Mouse (Mus musculus) effector memory CD4-positive, alpha-beta T cell, adult 5 months (primary cell): ENCODE results near the gene Arhgap9. TPM values are rescaled to one million over a fixed set of nuclear protein-coding genes. Genes with fewer than 3 reads are reported as not detected.

Experiments used
- polyA plus RNA-seq: library from polyadenylated mRNA; unstranded; fragments of 100-300 nt; shearing (Covaris generic); gene quantifications from one replicate; pipeline ENCODE4 v1.2.1, GENCODE M21; 2017

Gene Arhgap9
- polyA plus RNA-seq = 193 TPM

DNA sequence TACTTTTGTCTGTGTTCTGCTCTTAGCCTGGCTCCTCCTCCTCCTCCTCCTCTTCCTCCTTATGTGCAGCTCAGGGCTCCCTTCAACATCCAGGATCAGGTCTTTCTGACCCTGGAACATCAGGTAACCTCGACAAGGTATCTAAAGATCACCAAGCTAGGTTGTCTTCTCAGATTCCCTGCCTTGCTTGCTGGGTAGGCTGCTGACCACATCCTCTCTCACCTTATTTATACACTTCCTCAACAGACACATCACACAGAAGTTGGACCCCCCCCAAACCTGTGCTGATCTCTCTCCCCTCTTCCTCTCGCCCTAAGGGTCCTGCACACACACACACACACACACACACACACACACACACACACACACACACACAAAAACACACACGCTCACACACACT is at the start of gene Arhgap9:
Gene Arhgap9 (plus strand): TSS at position 344 of the 400 bp plus-strand sequence.

DNA sequence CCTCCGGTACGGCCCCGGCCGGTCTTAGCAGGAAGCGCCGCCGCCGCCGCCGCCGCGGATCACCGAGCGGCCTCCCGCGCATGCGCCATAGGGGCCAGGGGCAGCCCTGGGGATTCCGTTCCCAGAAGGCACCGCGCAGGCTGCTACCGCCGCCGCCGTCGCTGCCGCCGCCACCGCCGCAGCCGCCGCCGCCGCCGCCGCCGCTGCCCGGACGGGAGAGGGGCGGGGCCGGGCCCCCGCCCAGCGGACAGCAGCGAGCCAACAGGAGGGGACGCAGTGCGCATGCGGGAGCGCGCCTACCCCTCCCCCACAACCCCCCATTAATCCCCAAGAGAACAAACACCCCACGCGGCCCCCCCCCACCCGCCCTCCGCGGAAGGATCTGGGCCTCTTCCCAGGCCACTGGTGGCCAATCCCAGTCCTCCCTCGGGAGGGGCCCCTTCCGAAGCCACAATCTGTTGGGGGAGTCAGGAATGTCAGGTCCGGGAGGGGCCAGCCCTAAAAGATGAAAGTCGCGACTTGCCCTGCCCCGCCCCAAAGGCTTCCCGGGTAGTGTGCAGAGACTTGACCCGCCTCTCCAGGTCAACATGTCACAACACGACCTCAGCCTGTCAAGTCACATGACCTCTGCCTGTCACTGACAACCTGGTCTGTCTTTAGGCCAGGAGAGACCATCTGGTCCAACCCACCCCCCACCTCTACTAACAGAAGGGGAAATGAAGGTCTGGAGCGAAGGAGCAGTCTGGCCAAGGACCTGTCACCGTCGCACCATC is 32.8 kb upstream of the Arhgap9 start, which contains the start of gene Mbd6:
Gene Mbd6 (minus strand): TSS at position 219 of the 773 bp plus-strand sequence.

DNA sequence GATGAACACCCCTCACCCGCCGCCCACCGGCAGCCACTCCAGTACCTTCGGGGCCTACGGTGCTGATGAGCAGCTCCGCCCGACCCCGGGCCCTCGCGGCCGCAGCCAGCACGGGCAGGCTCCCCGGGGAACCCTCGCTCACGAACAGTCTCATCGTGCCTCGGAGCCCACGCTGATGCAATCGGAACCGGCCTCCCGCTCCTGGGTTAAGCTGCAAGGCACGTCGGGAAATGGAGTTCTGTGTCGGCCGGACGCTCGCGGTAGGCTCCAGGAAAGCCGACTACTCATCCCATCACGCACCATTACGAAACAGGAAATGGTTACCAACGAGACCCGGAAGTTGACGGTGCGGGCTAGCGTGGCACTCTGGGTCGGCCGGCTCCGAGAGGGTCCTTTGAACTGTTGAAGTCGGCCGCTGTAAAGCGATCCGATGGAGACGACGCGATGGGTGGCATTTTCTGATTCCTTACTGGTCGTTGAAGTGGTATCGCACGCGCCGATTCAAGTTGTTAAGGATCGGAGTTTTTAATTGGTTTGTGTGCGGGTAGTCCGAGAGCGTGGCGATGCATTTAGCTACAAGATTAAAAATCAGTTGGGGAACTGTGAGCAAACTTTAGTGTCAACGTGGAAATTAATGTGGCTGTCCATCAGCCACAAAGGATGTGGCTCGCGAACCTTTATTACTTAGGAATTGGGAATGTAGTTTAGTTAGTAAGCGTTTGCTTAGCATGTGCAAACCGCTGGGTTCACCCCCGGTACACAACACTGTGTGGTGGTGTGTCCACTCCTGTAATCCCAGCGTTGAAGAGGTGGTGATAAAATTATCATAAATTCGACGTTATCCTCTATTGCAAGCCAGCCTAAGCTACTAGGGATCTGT is 10.0 kb upstream of the Arhgap9 start, which contains the start of gene Mars:
Gene Mars (minus strand): TSS at position 311 of the 880 bp plus-strand sequence.

DNA sequence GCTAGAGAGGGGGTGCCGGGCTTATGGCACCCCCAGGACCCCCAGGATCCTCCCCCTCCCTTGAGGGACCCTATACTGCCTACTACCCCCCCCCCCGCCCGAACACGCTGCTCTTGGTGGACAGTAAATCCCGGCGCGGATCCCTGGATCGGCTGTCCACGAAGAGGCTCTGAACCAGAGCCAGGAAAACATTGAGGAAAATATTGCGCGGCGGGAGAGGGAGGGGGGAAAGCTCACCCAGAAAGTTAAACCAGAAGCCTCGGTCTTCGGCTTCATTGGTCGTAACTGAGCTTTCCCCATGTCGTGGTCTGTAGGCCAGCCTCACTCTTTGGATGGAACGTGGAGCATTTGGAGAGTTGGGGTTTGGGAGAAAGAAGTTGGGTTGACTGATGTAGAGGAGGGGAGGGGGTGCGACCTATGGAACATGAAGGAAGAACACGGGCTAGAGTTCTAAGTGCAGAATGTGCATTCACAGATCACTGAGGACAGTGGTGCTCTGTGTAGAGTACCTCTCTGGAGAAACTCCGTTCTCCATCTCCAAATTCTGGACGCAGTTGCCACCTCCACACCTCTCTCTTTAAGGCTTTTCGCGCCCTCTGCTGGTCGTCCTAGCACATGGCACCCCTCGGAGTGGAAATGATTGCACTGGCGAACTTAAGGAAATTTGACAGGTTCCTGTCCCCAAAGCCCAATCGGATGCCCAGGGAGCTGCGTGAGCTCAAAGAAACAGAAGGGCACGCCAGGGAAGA is 20.3 kb downstream of the Arhgap9 start, which contains the start of gene Gli1:
Gene Gli1 (minus strand): TSS at position 84 of the 749 bp plus-strand sequence.

DNA sequence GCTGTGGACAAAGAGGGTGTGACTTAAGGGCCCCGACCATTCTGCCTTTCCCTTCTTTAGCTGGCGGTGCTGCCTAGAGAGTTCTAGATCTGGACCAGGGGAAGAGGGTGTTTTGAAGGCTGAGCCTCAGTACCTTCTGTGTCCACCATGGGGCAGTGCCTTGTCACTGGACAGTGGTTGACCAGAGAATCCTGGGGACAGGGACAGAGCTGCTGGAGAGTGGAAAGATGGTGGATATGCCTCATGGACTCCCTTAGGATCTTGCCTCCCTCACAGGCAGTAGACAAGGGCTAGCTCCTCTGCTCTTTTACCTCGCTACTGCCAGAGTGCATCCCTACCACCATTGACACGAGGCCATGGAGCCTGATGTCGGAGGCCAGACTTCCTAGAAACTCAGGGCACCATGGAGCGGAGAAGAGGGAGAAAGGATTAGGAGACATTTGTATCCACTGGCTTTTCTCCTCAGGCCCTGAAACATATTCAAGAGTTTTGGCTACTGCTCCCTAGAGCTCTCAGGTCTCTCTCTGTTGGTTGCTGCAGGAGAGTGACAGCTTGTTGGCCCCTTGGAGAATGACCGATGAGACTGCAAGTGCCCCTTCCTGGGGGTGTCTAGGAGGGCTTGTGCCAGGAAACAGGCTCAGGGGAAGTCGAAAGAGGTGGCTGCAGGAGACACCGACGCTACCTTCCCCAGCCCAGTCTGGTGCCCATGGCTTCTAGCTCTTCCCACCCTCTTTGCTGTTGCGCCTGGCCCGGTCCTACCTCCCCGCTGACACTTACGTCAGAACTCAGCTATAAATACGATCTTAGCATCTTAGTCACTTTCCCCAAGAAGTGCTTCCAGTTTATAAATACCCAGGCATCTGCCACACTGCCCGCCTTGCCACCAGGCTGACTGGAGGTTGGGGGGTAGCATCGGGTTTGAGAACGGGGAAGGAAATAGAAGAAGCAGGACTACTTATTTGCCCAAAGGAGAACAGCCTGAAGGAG is 32.4 kb downstream of the Arhgap9 start, which contains the start of gene Inhbe:
Gene Inhbe (minus strand): TSS at position 503 of the 987 bp plus-strand sequence.

DNA sequence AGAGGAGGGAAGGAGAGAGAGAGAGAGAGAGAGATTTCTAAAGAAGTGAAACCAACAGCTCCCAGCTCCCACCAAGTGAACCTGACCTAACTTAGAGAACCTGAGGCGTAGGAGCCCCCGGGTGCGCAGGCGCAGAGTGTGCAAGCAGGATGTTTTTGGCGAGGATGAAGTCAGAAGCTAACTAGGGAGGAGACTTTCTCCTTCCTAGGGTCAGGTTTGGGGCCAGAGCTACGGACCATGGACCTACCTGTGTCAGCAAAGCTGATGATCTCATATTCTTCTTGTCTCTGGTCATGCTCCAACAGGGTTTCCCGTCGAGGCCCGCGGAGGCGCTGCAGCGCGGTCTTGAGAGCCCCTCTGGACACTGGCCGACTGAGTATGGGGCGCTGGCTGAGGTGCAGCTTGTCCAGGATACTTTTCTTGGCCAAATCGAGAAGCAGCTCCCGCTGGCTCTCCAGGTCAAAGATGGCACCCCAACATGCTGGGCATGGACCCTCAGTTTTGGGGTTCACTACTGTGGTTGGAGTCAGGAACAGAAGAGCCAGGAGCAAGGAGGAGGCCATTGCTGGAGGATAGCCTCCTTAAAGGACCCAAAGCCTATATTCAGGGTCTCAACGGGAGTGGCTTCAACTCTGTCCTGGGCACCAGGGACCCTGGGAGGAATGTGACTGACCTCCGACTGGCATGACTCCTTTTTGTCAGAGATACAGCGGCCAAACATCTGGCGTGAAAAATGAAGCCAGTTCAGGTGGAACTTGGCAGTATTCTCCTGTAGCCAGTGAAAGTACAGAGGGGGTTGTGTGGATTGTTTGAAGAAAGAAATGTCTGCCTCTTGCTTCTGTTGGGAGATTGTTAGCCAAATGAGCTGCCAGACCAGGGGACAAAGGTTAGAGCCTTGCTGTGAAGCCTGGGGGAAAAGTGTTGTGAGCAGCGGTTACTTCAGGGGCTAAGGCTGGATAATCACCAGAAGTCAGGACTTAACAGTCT is 48.4 kb downstream of the Arhgap9 start, which contains the start of gene Inhbc:
Gene Inhbc (minus strand): TSS at position 598 of the 987 bp plus-strand sequence.

Other genes with a start within 250 kb of the Arhgap9 start
- gene Agap2, start 246.7 kb upstream of the Arhgap9 start, polyA plus RNA-seq = 19.0 TPM
- 154 TPM for gene Os9, start 200.8 kb upstream of the Arhgap9 start, polyA plus RNA-seq
- 677 TPM for gene B4galnt1, start 156.7 kb upstream of the Arhgap9 start, polyA plus RNA-seq
- gene Slc26a10, start 141.3 kb upstream of the Arhgap9 start, polyA plus RNA-seq = 11.0 TPM
- gene Arhgef25, start 131.9 kb upstream of the Arhgap9 start, polyA plus RNA-seq = not detected
- 109 TPM for gene Dtx3, start 126.2 kb upstream of the Arhgap9 start, polyA plus RNA-seq
- gene Pip4k2c, start 110.4 kb upstream of the Arhgap9 start, polyA plus RNA-seq = 28.9 TPM
- gene Kif5a, start 58.6 kb upstream of the Arhgap9 start, polyA plus RNA-seq = not detected
- 74.6 TPM for gene Dctn2, start 55.6 kb upstream of the Arhgap9 start, polyA plus RNA-seq
- gene Mbd6, start 32.9 kb upstream of the Arhgap9 start, polyA plus RNA-seq = 8.4 TPM
- 55.4 TPM for gene Mars, start 10.2 kb upstream of the Arhgap9 start, polyA plus RNA-seq
- gene Gli1, start 20.0 kb downstream of the Arhgap9 start, polyA plus RNA-seq = 0.09 TPM
- gene Inhbe, start 32.4 kb downstream of the Arhgap9 start, polyA plus RNA-seq = not detected
- not detected for gene Inhbc, start 48.5 kb downstream of the Arhgap9 start, polyA plus RNA-seq
- gene R3hdm2, start 58.4 kb downstream of the Arhgap9 start, polyA plus RNA-seq = 42.4 TPM
- gene Stac3, start 179.7 kb downstream of the Arhgap9 start, polyA plus RNA-seq = not detected
- not detected for gene Ndufa4l2, start 193.0 kb downstream of the Arhgap9 start, polyA plus RNA-seq
- gene Shmt2, start 200.5 kb downstream of the Arhgap9 start, polyA plus RNA-seq = 51.9 TPM
- gene Nxph4, start 212.6 kb downstream of the Arhgap9 start, polyA plus RNA-seq = not detected